Mouse (Mus musculus): ENCODE measurements at regions not wholly inside any gene's neighbourhood (a gene's known extent, or its start where the extent isn't known, plus 50 kb on each side); places are given as distances from the start of the nearest gene placed in this dataset.

DNA sequence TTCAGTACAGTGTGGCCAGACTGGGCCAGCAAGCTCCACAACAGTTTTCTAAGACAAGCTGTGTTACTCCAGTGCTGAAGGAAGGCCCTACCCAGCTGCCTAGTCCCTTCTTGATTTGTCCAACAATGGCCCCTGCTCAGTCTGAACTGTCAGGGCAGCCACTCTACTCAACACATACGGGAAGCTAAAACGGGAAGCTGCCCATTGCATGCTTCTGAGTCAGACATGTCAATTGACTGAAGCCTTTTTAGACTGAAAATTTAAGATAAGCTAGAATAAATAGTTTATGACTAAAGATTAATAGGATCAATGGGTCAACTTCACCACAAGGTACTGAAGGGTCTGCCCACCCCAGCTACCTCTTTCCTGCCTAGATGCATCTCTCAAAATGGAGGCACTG, 181.4 kb upstream of the Cdyl start:
- no peak for DNase-seq (ENCODE audit: low spot score)

DNA sequence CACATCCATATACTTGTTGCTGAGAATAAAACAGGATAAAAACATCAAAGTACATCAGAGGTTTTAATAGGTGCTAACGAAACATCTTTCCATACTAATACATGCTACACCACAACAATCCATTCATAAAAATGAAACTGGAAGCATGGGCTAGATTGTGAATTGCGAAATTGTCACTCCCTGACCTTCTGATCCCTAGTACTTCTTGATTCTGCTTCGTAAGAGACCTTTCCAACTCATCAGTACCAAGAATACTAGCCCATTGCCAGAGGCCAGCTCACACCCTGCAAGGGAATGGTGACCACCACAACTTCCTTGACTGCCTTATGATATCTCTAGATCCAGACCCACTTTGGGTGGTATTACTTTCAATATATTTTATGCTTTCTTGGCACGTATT, 177.3 kb upstream of the Cdyl start:
- DNase-seq (ENCODE audit: low spot score) = no peak

DNA sequence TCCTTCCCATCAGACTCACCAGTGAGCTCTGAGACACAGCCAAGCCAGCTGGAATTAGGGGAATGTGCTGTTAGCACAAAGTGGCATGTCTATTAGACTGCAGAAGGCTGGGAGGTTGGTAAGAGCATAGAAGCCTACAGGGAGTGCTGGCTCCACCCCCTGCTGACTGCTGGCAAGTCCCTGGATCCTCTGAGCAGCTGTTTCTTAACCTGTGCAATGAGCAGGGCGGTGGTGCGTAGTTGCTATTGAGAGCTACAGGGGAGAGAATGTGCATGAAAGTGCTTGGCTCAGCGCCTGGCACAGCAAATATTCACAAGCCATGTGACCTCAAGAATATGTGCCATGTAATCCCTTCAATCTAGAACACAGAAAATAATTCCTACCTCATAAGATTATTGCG, 173.5 kb upstream of the Cdyl start:
- DNase-seq (ENCODE audit: low spot score) = no peak

DNA sequence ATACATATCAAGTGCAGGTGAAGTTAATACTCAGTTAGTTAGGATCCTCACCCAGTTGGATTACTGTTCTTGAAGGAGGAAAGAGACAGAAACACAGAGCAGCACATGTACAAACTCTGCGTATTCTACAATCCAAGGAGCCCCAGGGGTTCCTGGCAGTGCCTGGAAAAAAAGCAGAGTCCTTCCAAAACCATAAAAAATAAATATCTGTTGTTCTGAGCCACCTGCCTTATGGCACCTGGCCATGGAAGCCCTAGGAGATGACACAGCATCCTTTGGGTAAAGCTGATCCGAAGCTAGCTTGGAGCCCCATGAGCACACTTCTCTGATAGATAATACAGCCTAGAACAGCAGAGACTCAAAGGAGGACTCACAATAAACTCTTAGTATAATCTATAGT, 159.9 kb upstream of the Cdyl start:
- no peak for DNase-seq (ENCODE audit: low spot score)

DNA sequence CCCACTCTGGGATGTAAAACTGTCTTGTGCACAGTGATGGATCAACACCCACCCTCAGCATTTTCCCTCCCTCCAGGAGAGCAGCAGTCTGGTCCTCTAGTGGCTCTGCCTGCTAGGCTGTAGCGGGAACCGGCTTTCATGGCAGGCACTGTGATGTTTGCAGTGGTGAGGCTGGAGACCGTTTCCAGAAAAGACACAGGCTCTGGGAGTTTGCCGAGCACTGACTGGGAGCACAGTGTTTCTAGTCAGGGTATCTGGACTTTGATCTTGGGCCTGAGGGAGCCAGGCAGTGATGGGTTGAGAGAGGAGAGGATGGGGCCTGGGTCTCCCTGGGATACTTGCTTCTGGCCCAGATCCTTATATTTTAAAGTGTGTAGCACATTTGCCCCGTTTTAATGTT, 158.7 kb upstream of the Cdyl start:
- no peak for DNase-seq (ENCODE audit: low spot score)

DNA sequence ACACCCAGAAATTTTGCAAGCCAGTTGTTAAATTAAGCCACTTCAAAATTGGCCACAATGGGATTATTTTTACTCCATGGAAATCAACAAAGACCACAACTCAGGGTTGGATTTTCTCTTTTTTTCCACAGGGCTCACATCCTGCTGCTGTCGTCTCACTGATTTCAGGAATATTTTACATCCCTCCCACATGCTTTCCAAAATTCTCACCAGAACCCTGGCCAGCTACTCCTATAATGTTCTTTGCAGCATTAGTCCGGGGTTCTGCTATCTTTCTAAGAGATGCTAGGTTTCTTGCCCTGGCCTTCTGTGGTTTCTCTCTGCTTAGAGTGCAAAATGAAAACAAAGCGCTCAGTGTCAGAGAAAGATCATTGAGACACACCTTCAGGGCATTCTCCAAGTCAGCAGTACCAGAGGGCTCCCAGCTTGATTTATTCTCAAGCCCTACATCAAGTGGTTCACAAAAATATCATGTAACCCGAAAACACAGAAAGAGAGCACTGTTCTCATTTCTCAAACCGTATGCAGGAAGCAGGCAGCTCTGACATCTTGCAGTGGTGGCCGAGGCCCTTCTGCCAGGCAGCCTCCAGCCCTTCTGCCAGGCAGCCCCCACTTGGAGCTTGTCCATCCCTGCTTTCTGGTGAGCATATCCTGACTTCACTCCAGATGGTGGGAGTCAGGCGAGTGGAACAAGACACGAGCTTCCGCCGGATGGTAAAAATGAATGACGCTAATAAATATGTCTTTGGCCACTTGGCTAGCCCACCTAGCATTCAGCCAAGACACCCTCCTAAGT, 158.1 kb upstream of the Cdyl start:
- no peak for DNase-seq (ENCODE audit: low spot score)

DNA sequence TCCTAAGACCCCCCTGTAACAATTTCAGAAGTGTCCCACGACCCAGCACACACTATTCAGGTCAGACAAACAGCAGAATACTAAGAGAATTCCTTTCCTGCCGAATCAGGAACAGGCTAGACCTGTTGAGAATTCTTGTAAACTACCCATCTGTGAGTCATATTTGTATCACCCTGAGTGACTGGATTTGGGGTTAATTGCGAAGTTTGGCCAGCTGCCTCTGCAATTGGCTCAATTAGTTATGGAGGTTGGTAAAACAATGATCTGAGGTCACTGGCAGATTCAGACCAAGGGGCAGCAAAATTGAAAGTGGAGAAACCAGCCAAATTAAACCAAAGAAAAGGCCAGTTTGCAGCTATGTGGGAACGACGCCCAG, 157.5 kb upstream of the Cdyl start:
- no peak for DNase-seq (ENCODE audit: low spot score)

DNA sequence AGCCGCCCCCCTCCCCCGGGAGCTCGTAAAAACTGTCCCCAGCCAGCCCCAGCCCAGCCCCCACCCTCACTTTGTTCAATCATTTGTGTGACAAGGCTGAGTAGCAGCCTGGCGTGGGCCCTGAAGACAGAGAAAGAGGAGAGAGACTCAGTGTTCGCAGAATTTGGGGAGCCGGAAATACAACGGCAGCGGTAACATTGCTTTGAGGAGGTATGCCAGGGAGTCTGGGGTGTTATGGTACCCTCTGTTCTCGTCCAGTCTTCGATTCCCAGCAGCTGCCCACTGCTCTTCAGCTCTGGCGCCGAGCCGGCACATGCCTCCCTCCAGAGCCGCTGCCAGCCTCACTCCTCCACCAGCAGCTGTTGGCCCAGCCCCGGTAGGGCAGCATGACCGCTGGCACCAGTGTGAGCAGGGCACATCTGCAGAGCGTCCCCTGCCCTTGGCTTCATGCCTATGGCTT, 156.2 kb upstream of the Cdyl start:
- DNase-seq (ENCODE audit: low spot score) = peak; percentile 14

DNA sequence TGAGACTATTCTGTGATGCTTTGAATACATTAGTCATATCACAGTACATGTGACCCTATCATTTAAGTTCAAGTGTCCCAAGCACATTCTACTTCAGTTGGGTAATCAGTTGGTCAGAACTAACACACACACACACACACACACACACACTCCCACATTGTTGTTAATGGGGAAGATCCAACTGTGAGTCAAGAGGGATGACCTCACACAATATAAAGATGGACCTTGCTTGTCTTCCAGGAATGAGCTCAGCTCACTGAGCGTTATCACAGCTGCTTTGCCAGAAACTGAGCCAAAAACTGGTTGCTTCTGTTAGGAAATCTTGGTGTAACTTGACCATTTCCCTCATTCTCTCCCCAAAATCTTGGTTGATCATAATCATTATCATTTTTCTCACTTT, 152.4 kb upstream of the Cdyl start:
- DNase-seq (ENCODE audit: low spot score) = no peak

DNA sequence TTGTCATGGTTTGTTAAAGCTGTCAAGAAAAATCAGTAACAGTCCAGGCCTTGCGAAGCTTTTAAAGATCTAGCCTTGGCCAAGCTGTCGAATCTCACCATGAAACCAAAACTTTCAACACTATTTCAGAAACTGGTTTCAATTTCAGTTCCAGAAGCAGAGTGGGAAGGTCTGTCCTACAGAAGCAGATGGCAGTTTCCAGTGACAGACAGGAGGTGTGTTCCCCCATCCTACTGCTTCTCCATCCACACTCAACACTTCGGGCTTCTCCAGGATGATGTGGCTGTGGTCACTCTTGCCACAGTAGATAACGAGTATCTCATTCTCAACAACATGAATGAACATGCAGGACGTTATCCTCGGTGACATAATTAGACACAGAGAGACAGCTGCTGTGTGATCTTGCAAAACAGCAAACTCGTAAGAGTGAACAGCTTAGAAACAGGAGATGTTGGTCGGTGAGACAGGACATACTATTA, 147.6 kb upstream of the Cdyl start:
- no peak for DNase-seq (ENCODE audit: low spot score)

DNA sequence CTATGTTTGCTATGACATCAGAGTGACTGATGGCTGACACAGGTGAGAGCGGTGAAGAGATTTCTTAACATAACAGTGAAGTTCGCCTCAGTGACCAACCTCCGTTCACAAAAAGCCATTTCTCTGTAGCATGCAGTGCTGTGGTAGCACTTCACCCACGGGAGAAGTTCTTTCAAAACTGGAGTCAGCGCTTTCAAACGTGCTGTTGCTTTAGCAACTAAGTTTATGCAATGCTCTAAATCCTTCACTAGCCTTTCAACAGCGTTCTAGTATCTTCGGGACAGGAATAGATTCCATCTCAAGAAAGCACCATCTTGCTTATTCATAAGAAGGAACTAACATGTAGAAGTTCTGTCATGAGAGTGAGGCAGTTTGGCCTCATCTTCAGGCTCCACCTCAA, 146.5 kb upstream of the Cdyl start:
- DNase-seq (ENCODE audit: low spot score) = no peak

DNA sequence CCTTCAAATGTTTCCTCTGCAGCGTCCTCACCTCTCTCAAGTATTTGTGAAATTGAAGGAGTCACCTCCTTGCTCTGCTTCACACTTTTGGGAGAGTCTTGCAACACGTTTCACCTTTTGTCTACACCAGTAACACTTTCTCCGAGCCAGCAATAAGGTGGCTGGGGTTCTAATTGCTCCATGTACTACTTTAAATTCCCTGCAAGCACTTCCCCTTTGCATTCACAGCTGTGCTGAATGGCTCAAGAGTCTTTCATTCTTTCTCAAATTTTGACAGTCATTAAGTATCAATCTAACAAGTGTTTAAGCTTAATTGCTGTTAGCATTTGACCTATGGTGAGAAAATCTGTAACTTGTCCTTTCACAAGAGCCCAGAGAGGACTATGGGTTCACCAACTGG, 144.3 kb upstream of the Cdyl start:
- DNase-seq (ENCODE audit: low spot score) = no peak

DNA sequence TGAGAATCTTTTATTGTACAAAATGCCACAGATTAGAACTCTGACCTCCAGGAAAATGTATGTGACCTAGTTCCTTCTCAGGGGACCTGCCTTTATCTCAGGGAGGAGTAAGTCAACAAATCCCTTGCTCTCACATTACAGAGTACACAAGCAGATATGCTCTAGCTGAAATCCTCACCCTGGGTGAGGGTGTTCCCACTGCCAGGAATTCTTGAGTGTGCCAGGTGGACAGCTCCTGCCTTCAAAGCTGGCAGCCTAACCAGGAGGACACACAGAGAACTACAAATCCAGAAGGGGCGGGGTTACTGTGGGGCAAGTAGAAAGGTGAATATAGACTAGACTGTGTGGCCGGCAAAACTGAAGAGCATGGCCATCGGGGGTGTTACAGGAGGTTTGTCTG, 141.9 kb upstream of the Cdyl start:
- DNase-seq (ENCODE audit: low spot score) = no peak

DNA sequence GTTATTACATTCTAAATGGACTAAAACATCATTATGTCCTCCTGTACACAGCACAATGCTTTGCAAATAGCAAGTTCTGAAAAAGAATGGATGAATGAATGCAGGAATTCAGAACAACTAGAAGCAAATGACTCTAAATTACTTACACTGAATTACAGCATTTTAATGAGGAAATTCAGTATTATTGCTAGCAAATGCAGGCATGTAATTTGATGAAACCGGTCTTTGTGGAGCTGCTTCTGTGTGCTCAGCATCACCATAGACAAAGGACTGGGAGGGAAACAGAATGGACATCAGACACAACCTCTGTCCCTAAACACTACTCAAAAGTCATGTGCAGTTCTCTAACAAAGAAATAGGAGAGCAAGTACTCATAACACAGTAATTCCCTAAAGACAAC, 137.4 kb upstream of the Cdyl start:
- no peak for DNase-seq (ENCODE audit: low spot score)

DNA sequence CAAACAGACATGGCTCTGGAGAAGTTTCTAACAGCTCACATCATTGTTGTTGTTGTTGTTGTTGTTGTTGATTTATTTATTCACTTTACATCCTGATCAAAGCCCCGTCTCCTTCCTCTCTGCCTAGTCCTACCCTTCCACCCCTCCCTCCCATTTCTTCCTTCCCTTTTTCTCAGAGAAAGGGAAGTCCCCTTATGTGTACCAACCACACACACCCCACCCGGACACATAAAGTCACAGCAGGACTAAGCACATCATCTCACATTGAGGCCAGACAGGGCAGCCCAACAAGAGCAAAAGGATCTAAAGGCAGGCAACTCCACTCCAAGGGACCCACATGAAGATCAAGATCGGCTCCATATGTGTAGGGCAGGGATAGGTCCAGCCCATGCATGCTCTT, 130.1 kb upstream of the Cdyl start:
- no peak for DNase-seq (ENCODE audit: low spot score)

DNA sequence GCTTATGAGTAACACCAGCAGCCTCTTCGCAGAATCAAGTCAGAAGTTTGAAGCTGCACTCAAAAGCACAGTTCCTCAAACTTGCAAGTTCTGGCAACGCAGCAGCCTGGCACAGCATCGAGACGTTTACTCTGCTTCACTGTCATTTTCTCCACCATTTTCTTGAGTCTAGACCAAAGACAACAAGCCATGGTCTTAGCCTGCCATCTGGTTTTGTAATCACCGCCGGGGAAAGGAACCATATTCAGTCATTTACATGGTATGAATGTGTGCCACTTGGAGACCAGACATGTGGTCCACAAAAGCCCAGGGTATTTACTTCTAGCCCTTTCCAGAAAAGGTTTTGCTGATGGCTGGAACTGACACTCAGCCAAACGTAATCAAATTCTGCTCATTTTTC, 122.5 kb upstream of the Cdyl start:
- DNase-seq (ENCODE audit: low spot score) = no peak

DNA sequence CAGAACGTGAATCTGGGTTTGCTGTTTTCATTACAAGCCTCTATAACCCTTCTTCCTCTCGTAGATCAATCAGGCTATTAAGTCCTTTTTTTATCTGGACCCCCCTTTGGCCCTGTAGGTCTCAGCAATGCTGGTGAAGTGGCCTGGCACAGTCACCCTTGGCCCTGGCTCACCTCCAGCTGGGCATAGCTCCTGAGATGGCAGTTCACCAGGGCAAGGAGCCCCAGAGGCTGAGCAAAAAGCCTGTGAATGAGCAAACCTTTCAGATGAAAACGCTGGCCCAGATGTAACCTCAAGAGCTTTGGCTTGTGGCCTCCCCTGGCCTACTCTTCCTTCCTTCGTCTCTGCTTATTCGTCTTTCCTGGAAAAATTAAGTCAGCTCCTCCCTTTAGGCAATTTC, 121.7 kb upstream of the Cdyl start:
- peak; percentile 11 for DNase-seq (ENCODE audit: low spot score)

DNA sequence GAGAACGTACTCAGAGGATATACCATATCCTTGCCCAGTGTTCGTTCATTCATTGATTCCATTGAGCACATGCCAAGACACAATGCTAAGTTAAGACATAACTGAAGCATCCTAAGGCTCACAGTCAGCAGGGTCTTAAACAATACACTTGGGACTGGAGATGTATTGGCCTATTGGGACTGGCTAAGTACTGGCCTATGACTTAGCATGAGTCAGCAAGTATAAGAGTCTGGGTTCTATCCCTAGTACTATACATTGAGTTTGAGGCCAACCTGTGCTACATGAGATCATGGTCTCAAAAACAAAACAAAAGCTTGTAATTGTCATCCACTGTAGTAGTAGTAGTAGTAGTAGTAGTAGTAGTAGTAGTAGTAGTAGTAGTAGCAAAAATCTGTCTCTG, 119.2 kb upstream of the Cdyl start:
- no peak for DNase-seq (ENCODE audit: low spot score)

DNA sequence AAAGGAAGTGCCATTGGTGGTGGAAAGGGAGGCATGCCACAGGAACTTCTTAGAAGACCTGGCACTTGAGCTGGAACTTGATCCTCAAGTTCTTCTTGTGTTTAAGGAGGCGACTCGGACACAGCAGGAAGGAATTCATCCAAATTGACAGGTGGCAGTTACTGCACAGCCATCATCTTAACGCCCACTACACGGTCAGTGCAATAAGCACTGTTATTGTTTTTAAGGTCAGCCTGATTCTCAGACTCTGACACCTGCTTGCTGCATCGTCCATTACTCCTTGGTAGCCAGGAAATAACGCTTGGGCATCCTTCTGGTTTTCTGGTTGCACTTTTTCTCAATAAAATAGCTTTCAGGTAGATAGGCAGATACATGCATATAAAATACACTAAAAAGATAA, 118.6 kb upstream of the Cdyl start:
- DNase-seq (ENCODE audit: low spot score) = no peak

DNA sequence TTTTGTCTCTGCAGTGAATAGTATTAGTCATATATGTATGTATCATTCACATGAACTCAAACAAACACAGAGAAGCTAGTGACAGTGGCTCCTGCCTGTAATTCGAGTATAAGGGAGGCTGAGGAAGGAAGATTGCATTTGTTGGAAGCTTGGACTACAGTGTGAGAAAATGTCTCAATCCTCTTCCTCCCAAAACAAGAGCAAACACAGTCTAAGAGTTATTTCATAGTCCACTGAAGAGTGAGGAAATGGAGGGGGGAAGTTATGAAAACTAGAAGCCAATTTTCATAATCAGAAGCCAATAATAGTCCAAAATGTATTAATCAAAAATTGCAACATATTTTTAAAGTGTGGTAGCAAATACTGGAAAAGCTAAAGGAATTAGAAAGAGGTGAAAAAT, 95.6 kb upstream of the Cdyl start:
- DNase-seq (ENCODE audit: low spot score) = no peak

DNA sequence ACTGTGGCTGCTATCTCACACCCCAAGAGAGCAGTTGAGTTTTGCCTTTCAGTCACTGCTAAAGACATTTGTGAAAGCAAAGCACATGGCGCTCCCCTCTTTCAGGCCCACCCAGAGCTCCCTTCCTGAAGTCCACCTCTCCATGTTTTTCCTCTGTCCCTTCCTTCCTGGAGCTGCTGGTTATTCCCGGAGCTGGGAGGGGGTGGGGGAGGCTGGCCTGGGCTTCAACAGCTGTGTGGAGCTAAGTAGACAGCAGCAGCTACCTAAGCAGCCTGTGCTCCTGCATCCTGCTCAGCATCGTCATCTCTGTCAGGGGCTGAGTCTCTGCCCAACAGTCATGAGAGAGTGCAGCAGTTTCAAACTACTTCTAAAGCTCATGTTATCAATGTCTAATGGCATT, 78.0 kb upstream of the Cdyl start:
- DNase-seq (ENCODE audit: low spot score) = no peak

DNA sequence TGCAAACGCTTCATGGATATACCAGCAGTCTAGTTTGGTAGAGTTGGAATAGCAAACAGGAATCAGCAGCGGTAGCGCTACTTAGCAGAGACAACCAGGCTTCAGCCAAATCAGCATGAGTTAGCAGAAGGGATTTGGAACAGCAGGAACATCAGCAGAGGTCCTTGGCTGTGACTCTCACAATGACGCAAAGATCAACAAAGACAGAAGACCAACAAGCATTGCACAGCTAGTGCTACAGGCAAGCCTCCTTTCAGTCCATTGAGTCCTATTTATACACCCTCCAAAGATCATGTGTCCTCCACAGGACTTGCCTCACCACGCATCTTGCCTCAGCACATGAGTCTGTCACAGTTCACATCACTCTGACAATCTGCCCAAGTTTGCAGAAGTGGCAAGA, 61.6 kb upstream of the Cdyl start:
- DNase-seq (ENCODE audit: low spot score) = no peak

DNA sequence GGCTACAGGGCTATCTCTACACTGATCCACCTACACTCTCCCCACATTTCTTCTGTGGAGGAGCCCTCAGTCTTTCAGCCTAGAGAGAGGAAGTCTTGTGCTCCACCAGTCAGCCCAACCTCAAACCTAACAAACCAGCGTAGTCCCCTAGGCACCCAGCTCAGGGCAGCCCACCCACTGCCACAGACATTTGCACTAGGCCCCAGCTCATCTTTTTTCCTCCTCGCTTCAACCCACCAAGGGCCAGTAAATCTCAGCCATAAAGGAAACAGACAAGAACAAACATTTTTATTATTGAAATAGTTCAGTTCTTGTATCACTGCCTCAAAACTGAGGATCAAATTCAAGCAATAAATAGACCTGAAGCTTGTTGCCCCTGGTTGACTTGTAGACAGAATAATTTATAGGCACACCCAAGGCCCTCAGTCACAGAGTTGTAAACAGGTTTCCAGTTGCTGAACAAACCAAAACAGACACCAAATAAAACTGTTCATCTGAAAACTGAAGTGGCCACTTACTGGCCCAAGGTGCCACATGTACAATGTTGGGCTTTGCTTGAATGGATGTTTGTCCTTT, 58.0 kb upstream of the Cdyl start:
- no peak for DNase-seq (ENCODE audit: low spot score)

DNA sequence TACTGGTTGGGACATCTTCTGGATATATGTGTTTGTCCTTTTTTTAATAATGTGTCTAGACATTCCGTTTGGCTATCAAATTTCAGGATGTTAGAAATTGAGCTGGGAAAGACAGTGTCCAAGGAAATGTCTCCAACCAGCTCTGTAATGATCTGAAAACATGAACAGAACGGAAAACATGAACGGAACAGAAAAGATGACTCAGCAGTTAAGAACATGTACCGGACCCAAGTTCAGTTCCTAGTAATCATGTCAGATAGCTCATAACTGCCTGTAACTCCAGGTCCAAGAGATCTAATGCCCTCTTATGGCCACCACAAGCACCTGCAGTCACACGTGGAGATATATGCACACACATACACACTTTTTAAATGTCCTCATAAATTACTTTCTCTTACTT, 56.6 kb upstream of the Cdyl start:
- DNase-seq (ENCODE audit: low spot score) = no peak
